8 mouse cellular contexts compared by ENCODE assay signal in genomic region chr15:28187472-28188360, GRCm38 (mm10). TPM values are rescaled to one million over a fixed set of nuclear protein-coding genes. Genes with fewer than 3 reads are reported as not detected.
DNase-seq lines count a peak whose midpoint lies in the region; ATAC-seq and TF ChIP-seq lines count a peak whose summit lies in the region.

No protein-coding gene starts in this region.

- no peak overlapping the region for H3K4me3 ChIP-seq in forebrain, embryonic 11.5 days (ENCODE audit: low read depth, low read length)
- H3K4me3 ChIP-seq in heart, embryonic 15.5 days, result no peak overlapping the region
- H3K4me3 ChIP-seq in lung, adult 2 months (replicated peaks; ENCODE audit: extremely low read depth, low read depth, low read length), result no peak overlapping the region

- 26% methylated on average over 22 of the region's 22 CpGs for WGBS in forebrain, embryonic 11.5 days
- 20% methylated on average over 22 of the region's 22 CpGs for WGBS in heart, embryonic 15.5 days
- WGBS in lung, adult 2 months, result 24% methylated on average over 22 of the region's 22 CpGs

- no peak overlapping the region for H3K9ac ChIP-seq in forebrain, embryonic 11.5 days (ENCODE audit: low read length)
- H3K9ac ChIP-seq in heart, embryonic 15.5 days, result no peak overlapping the region

- H3K9me3 ChIP-seq in forebrain, embryonic 11.5 days (ENCODE audit: control insufficient read depth, low read length), result no peaks in the 10 kb centered on the region
- H3K9me3 ChIP-seq in heart, embryonic 15.5 days (replicated peaks), result no peaks in the 10 kb centered on the region

- no peak overlapping the region for H3K27ac ChIP-seq in forebrain, embryonic 11.5 days (ENCODE audit: low read depth, low read length)
- H3K27ac ChIP-seq in heart, embryonic 15.5 days, result no peak overlapping the region

- peak; percentile 52 for DNase-seq in brain, embryonic 18.5 days (ENCODE audit: low read depth, low spot score)
- DNase-seq in forebrain, embryonic 11.5 days (ENCODE audit: low spot score), result peak; percentile 87
- DNase-seq in kidney, postnatal 25 days, result peak; percentile 71 to 83
- peak; percentile 65 for DNase-seq in lung, adult 2 months
- peak; percentile 46 for DNase-seq in ovary, postnatal 10 days (ENCODE audit: low spot score)
- DNase-seq in thymus, postnatal 10 days (ENCODE audit: low spot score in 2 of 2), result peak; percentile 34 to 68

- H3K27me3 ChIP-seq in forebrain, embryonic 11.5 days (ENCODE audit: control insufficient read depth, insufficient read depth, low read length), result no peaks in the 10 kb centered on the region
- peaks cover 1% of the 10 kb centered on the region for H3K27me3 ChIP-seq in heart, embryonic 15.5 days

- TF ChIP-seq POLR2A in lung, adult 2 months (IDR thresholded peaks at IDR 0.05; ENCODE audit: borderline replicate concordance, extremely low read depth, low read depth, low read length), result no peak

- no peaks in the 10 kb centered on the region for H3K4me1 ChIP-seq in forebrain, embryonic 11.5 days (replicated peaks; ENCODE audit: control insufficient read depth, insufficient read depth, low read length)
- H3K4me1 ChIP-seq in heart, embryonic 15.5 days (replicated peaks), result no peaks in the 10 kb centered on the region
- no peaks in the 10 kb centered on the region for H3K4me1 ChIP-seq in lung, adult 2 months (ENCODE audit: control insufficient read depth, insufficient read depth, low read length)

- TF ChIP-seq CTCF in lung, adult 2 months (IDR thresholded peaks at IDR 0.05; ENCODE audit: insufficient read depth, low read length), result peak; percentile 75

- H3K4me2 ChIP-seq in forebrain, embryonic 11.5 days (ENCODE audit: low read depth, low read length, severe bottlenecking), result no peak overlapping the region
- peak overlapping the region; percentile 37 for H3K4me2 ChIP-seq in heart, embryonic 15.5 days

- H3K36me3 ChIP-seq in forebrain, embryonic 11.5 days (ENCODE audit: control insufficient read depth, insufficient read depth, low read length), result no peaks in the 10 kb centered on the region
- H3K36me3 ChIP-seq in heart, embryonic 15.5 days, result no peaks in the 10 kb centered on the region

- ATAC-seq in CD4-positive, CD25-positive, alpha-beta regulatory T cell, adult 4 months, result peak; percentile 70
- ATAC-seq in forebrain, embryonic 11.5 days (replicated peaks; ENCODE audit: low FRiP score), result peak; percentile 79
- no peak for ATAC-seq in heart, embryonic 15.5 days (replicated peaks; ENCODE audit: insufficient number of reproducible peaks, insufficient read depth, low FRiP score, low read depth)

RNA-seq across cellular contexts. Expression of gene Dnah5, which starts 15.8 kb away (rescaled TPM):
- not detected for polyA plus RNA-seq in CD4-positive, CD25-positive, alpha-beta regulatory T cell, adult 4 months (2017; shearing (Covaris generic))
- polyA plus RNA-seq in forebrain, embryonic 11.5 days (2014; fragmentation: Nextera tagmentation; extraction: Ambion mirVana), result 0.05 and 0.08 TPM in 2 replicates
- polyA plus RNA-seq in heart, embryonic 15.5 days (2015; fragmentation: Nextera tagmentation; extraction: Ambion mirVana), result 0.03 and 0.04 TPM in 2 replicates
- polyA plus RNA-seq in lung, adult 2 months (2012; rRNA removed), result 1.7 and 2.4 TPM in 2 replicates
